Mouse (Mus musculus) CH12.LX (cell line): Measurements from ENCODE around the gene Prss34. TPM values are rescaled to one million over a fixed set of nuclear protein-coding genes. Genes with fewer than 3 reads are reported as not detected.

Experiments
- DNase-seq: peaks from one replicate; pipeline ENCODE4 v3.0.0-alpha.2; 2013; ENCODE audit errors: extremely low read depth
- H3K27ac ChIP-seq: 2 replicates; pipeline ENCODE4 v1.5.1; 2012; ENCODE audit warnings: low read depth, mild to moderate bottlenecking, control low read depth, moderate library complexity; ENCODE audit not compliant: insufficient read depth
- H3K27me3 ChIP-seq: replicated peaks from 2 replicates; pipeline ENCODE3; 2012; ENCODE audit warnings: inconsistent platforms
- H3K36me3 ChIP-seq, 2 experiments: replicated peaks in 1 of 2; 2 replicates each; pipeline versions ENCODE3 to v1.6.1; 2012; ENCODE audit warnings: inconsistent platforms in 1 of 2, low read length in 1 of 2, mild to moderate bottlenecking in 1 of 2, mixed read lengths in 1 of 2, moderate library complexity in 1 of 2; ENCODE audit not compliant: control insufficient read depth in 1 of 2, insufficient read depth in 1 of 2
- H3K4me1 ChIP-seq, 2 experiments: 2 replicates each; pipeline ENCODE4 v1.6.1; 2012; ENCODE audit warnings: inconsistent platforms in 1 of 2, moderate library complexity in 1 of 2; ENCODE audit not compliant: insufficient read depth in 2 of 2, control insufficient read depth in 1 of 2
- H3K4me2 ChIP-seq: 2 replicates; pipeline ENCODE4 v1.6.1; 2012; ENCODE audit warnings: low read depth, mild to moderate bottlenecking, control low read depth; ENCODE audit not compliant: poor library complexity, insufficient read depth, severe bottlenecking
- H3K4me3 ChIP-seq, 3 experiments: fragments of 150-350 bp in 1 of 3; sonication (generic) in 1 of 3; replicated peaks in 1 of 3; 2 replicates each; pipeline versions ENCODE3 to v1.5.1; 2011 to 2012; ENCODE audit warnings: low read depth in 2 of 3, low read length in 2 of 3, mild to moderate bottlenecking in 2 of 3, moderate library complexity in 2 of 3, control low read depth in 1 of 3, improper control_type of control experiment in 1 of 3, inconsistent platforms in 1 of 3, mixed read lengths in 1 of 3; ENCODE audit not compliant: poor library complexity in 1 of 3
- H3K79me2 ChIP-seq: replicated peaks from 2 replicates; pipeline ENCODE4 v1.6.1; 2012; ENCODE audit warnings: mild to moderate bottlenecking, moderate library complexity; ENCODE audit not compliant: control insufficient read depth, poor library complexity, insufficient read depth, severe bottlenecking; ENCODE audit errors: extremely low read depth
- H3K9ac ChIP-seq: 2 replicates; pipeline ENCODE4 v1.6.1; 2012; ENCODE audit warnings: low read depth, mild to moderate bottlenecking, control low read depth, moderate library complexity; ENCODE audit not compliant: insufficient read depth
- H3K9me3 ChIP-seq: replicated peaks from 2 replicates; pipeline ENCODE3; 2012; ENCODE audit warnings: low read length, inconsistent platforms, mixed read lengths
- BHLHE40 ChIP-seq: IDR thresholded peaks from 2 replicates; pipeline ENCODE4 v1.6.1; 2011; ENCODE audit warnings: mild to moderate bottlenecking, low read depth, low read length, improper control_type of control experiment
- CHD1 ChIP-seq: IDR thresholded peaks from 2 replicates; pipeline ENCODE4 v1.6.1; 2012; ENCODE audit warnings: low read depth, low read length, improper control_type of control experiment, inconsistent platforms
- CHD2 ChIP-seq: IDR thresholded peaks from 2 replicates; pipeline ENCODE4 v1.6.1; 2011; ENCODE audit warnings: low read length, improper control_type of control experiment
- CTCF ChIP-seq, 2 experiments: IDR thresholded peaks in 1 of 2; conservative IDR thresholded peaks in 1 of 2; 2 replicates each; pipeline ENCODE4 v1.5.1; 2011 to 2012; ENCODE audit warnings: low read depth in 2 of 2, low read length in 2 of 2, improper control_type of control experiment in 1 of 2, inconsistent platforms in 1 of 2, mild to moderate bottlenecking in 1 of 2, moderate library complexity in 1 of 2
- E2F4 ChIP-seq: IDR thresholded peaks from 2 replicates; pipeline ENCODE4 v1.6.1; 2011; ENCODE audit warnings: low read depth, low read length, improper control_type of control experiment; ENCODE audit not compliant: insufficient replicate concordance
- ETS1 ChIP-seq: conservative IDR thresholded peaks from 2 replicates; pipeline ENCODE4 v1.6.1; 2012; ENCODE audit warnings: low read depth, mild to moderate bottlenecking, inconsistent platforms, low read length, improper control_type of control experiment, moderate library complexity
- HCFC1 ChIP-seq: IDR thresholded peaks from 2 replicates; pipeline ENCODE4 v1.6.1; 2012; ENCODE audit warnings: low read depth, mild to moderate bottlenecking, inconsistent platforms, low read length, improper control_type of control experiment
- IRF4 ChIP-seq: IDR thresholded peaks from 2 replicates; pipeline ENCODE4 v1.6.1; 2014; ENCODE audit warnings: low read depth, mild to moderate bottlenecking, inconsistent platforms, low read length, improper control_type of control experiment
- JUN ChIP-seq: IDR thresholded peaks from 2 replicates; pipeline ENCODE4 v1.6.1; 2011; ENCODE audit warnings: low read depth, mild to moderate bottlenecking, low read length, improper control_type of control experiment, moderate library complexity; ENCODE audit not compliant: insufficient read depth
- JUND ChIP-seq: conservative IDR thresholded peaks from 2 replicates; pipeline ENCODE4 v1.6.1; 2011; ENCODE audit warnings: low read depth, low read length, improper control_type of control experiment
- MAFK ChIP-seq: IDR thresholded peaks from 2 replicates; pipeline ENCODE4 v1.6.1; 2011; ENCODE audit warnings: low read length, improper control_type of control experiment; ENCODE audit not compliant: insufficient replicate concordance
- MAX ChIP-seq: IDR thresholded peaks from 2 replicates; pipeline ENCODE4 v1.6.1; 2011; ENCODE audit warnings: low read length, improper control_type of control experiment
- MXI1 ChIP-seq: IDR thresholded peaks from 2 replicates; pipeline ENCODE4 v1.6.1; 2011; ENCODE audit warnings: mild to moderate bottlenecking, low read depth, low read length, improper control_type of control experiment
- MYC ChIP-seq: IDR thresholded peaks from 2 replicates; pipeline ENCODE4 v1.6.1; 2011; ENCODE audit warnings: low read depth, mild to moderate bottlenecking, improper control_type of control experiment, low read length
- NELFE ChIP-seq: IDR thresholded peaks from 2 replicates; pipeline ENCODE4 v1.6.1; 2011; ENCODE audit warnings: low read depth, low read length, improper control_type of control experiment
- NRF1 ChIP-seq: IDR thresholded peaks from 2 replicates; pipeline ENCODE4 v1.6.1; 2014; ENCODE audit warnings: low read depth, mild to moderate bottlenecking, inconsistent platforms, low read length, improper control_type of control experiment, moderate library complexity
- PAX5 ChIP-seq: IDR thresholded peaks from 2 replicates; pipeline ENCODE4 v1.6.1; 2012; ENCODE audit warnings: low read length, inconsistent platforms, mixed read lengths
- POLR2A ChIP-seq: IDR thresholded peaks from 2 replicates; pipeline ENCODE4 v1.6.1; 2011; ENCODE audit warnings: low read depth, mild to moderate bottlenecking, improper control_type of control experiment, low read length
- POLR2AphosphoS2 ChIP-seq: IDR thresholded peaks from 2 replicates; pipeline ENCODE4 v1.6.1; 2011; ENCODE audit warnings: low read depth, low read length, improper control_type of control experiment
- RAD21 ChIP-seq: IDR thresholded peaks from 2 replicates; pipeline ENCODE4 v1.6.1; 2011; ENCODE audit warnings: low read depth, mild to moderate bottlenecking, low read length, improper control_type of control experiment, moderate library complexity
- RCOR1 ChIP-seq: conservative IDR thresholded peaks from 2 replicates; pipeline ENCODE4 v1.6.1; 2012; ENCODE audit warnings: low read depth, mild to moderate bottlenecking, inconsistent platforms, low read length, improper control_type of control experiment
- SIN3A ChIP-seq: IDR thresholded peaks from 2 replicates; pipeline ENCODE4 v1.6.1; 2012; ENCODE audit warnings: low read length, improper control_type of control experiment, inconsistent platforms
- SMC3 ChIP-seq: IDR thresholded peaks from 2 replicates; pipeline ENCODE4 v1.6.1; 2011; ENCODE audit warnings: low read depth, low read length, improper control_type of control experiment
- TBP ChIP-seq: conservative IDR thresholded peaks from 2 replicates; pipeline ENCODE4 v1.6.1; 2011; ENCODE audit warnings: low read depth, low read length, improper control_type of control experiment
- UBTF ChIP-seq: IDR thresholded peaks from 2 replicates; pipeline ENCODE4 v1.6.1; 2012; ENCODE audit warnings: low read depth, mild to moderate bottlenecking, inconsistent platforms, low read length, improper control_type of control experiment, moderate library complexity
- USF2 ChIP-seq: conservative IDR thresholded peaks from 2 replicates; pipeline ENCODE4 v1.6.1; 2011; ENCODE audit warnings: low read depth, low read length, improper control_type of control experiment
- ZC3H11A ChIP-seq: IDR thresholded peaks from 2 replicates; pipeline ENCODE4 v1.6.1; 2012; ENCODE audit warnings: low read depth, mild to moderate bottlenecking, inconsistent platforms, low read length, improper control_type of control experiment
- ZKSCAN1 ChIP-seq: IDR thresholded peaks from 2 replicates; pipeline ENCODE4 v1.6.1; 2012; ENCODE audit warnings: low read depth, inconsistent platforms, low read length, improper control_type of control experiment, borderline replicate concordance
- ZMIZ1 ChIP-seq: IDR thresholded peaks from 2 replicates; pipeline ENCODE4 v1.6.1; 2012; ENCODE audit warnings: low read depth, mild to moderate bottlenecking, inconsistent platforms, low read length, improper control_type of control experiment
- ZNF384 ChIP-seq: IDR thresholded peaks from 2 replicates; pipeline ENCODE4 v1.6.1; 2012; ENCODE audit warnings: low read depth, low read length, improper control_type of control experiment, inconsistent platforms
- dilution Hi-C: fragments of 300-500 bp; cut with MboI; formaldehyde crosslinking; loops from 2 replicates; pipeline ENCODE4 v1.14.3; 2020; ENCODE audit warnings: low sequenced_read_pairs; ENCODE audit not compliant: extremely low pct_unique_long_range_greater_than_20kb, extremely low pct_ligation_motif_present
- in situ Hi-C: fragments of 300-500 bp; cut with MboI; formaldehyde crosslinking; loops from 3 replicates; pipeline ENCODE4 v1.14.3; 2019; ENCODE audit warnings: low sequenced_read_pairs, low pct_ligation_motif_present, low pct_unique_long_range_greater_than_20kb, mixed read lengths
- polyA plus RNA-seq: library from polyadenylated mRNA; unstranded; fragments of >175 nt; gene quantifications from 2 replicates; pipeline ENCODE4 v1.2.1, GENCODE M21; 2012; ENCODE audit warnings: low read depth; ENCODE audit not compliant: insufficient read length
- total RNA-seq, 2 experiments: library from RNA; depleted of rRNA; stranded (reverse); fragments of 300-350 nt in 1 of 2; fragments of >200 nt in 1 of 2; gene quantifications; 2 replicates each; pipeline ENCODE4 v1.2.3; 2012 to 2014

Prss34 gene
- total and polyA plus RNA-seq, 3 experiments: not detected

GRCm38 (mm10) chr17:25272326-25272725 is 25.9 kb upstream of the Prss34 start:
- in situ Hi-C loops: loop anchor here (5.0 to 10.0 kb wide), 2 partner anchors 35 to 88 kb away; partner anchors contain the start of genes BC003965 and Unkl
- Histone ChIP-seq H3K9me3 (no peaks in the 10 kb centered on the region), H3K27ac (peak overlapping the region; percentile 88), H3K4me3 (peak overlapping the region; percentile 98 to 100 (median 98)), H3K36me3 (peaks cover 26 to 41% of the 10 kb centered on the region in 2 experiments), H3K79me2 (peaks cover 59% of the 10 kb centered on the region), H3K27me3 (peaks cover 6% of the 10 kb centered on the region), H3K4me1 (peaks cover 11 to 36% of the 10 kb centered on the region in 2 experiments), H3K9ac (peak overlapping the region; percentile 100), H3K4me2 (peak overlapping the region; percentile 89)
- TF ChIP-seq MXI1 (peak; percentile 26; the same call in 1 of the 2 replicates), MYC (no peak), SIN3A (peak; percentile 46; the same call in 1 of the 2 replicates), POLR2AphosphoS2 (0 out of 2 replicates have a peak, but pooled peaks have one; percentile 14), RAD21 (no peak), ZNF384 (no peak), ZMIZ1 (no peak)
- no peak for DNase-seq
- dilution Hi-C loops: no loop called here

- Histone ChIP-seq H3K27me3 (peaks cover 13% of the 10 kb centered on the region), H3K36me3 (peaks cover 18 to 33% of the 10 kb centered on the region in 2 experiments), H3K4me2 (0 out of 2 replicates have a peak overlapping the region, but pooled peaks have one; percentile 89), H3K9ac (peak overlapping the region; percentile 100), H3K79me2 (peaks cover 51% of the 10 kb centered on the region), H3K9me3 (no peaks in the 10 kb centered on the region), H3K27ac (peak overlapping the region; percentile 88), H3K4me3 (peak overlapping the region; percentile 98 to 100 (median 98)), H3K4me1 (peaks cover 11 to 36% of the 10 kb centered on the region in 2 experiments)
- peak; percentile 85 for DNase-seq
- in situ Hi-C loops (loop anchor here (5.0 to 10.0 kb wide), 2 partner anchors 36 to 88 kb away; partner anchors contain the start of genes BC003965 and Unkl), dilution Hi-C loops (no loop called here)
- TF ChIP-seq ETS1 (no peak), JUN (no peak), UBTF (no peak; the same call in 1 of the 2 replicates), IRF4 (peak; percentile 35; the same call in 1 of the 2 replicates), ZNF384 (no peak), SMC3 (no peak), ZKSCAN1 (no peak), HCFC1 (peak; percentile 76), MAX (peak; percentile 99), CHD2 (no peak), CTCF (conservative IDR thresholded peaks at IDR 0.05 in 1 of 2, IDR thresholded peaks at IDR 0.05 in 1 of 2; ENCODE audit: low read depth in 2 of 2, low read length in 2 of 2) (peak in 1 of 2 experiments; percentile 15; a peak in 1 of 4 replicates), USF2 (no peak), PAX5 (no peak), RAD21 (no peak), NELFE (peak; percentile 80), MAFK (no peak), MYC (no peak), SIN3A (peak; percentile 81; the same call in 1 of the 2 replicates), TBP (0 out of 2 replicates have a peak, but pooled peaks have one; percentile 35), JUND (no peak), E2F4 (no peak), NRF1 (peak; percentile 81), POLR2A (peak; percentile 79; the same call in 1 of the 2 replicates), CHD1 (peak; percentile 87; the same call in 1 of the 2 replicates), ZC3H11A (no peak), ZMIZ1 (peak; percentile 92), BHLHE40 (peak; percentile 20; the same call in 1 of the 2 replicates), RCOR1 (no peak)
These were observed 25.1 kb upstream of the Prss34 start for GRCm38 (mm10) chr17:25272951-25273705.
